Mouse (Mus musculus): ENCODE measurements around the gene Cisd2.

The Cisd2 gene

GRCm38 (mm10) chr3:135411056-135411455, 12.7 kb downstream of the Cisd2 start:
- DNase-seq (ENCODE audit: low spot score) = no peak

DNA sequence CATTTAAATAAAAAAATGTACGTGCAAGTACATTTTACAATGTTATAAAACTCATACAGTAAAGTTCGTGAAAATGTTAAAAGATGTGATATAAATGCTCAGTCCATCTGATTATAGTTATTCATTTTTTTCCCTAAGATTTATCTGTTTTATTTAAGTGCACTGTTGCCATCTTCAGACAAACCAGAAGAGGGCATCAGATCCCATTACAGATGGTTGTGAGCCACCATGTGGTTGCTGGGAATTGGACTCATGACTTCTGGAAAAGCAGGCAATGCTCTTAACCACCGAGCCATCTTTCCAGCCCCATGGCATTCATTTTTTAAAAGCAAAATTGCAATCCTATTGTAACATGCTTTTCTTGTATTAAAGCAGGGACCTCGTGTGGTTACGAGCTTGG, 14.5 kb downstream of the Cisd2 start:
- no peak for DNase-seq (ENCODE audit: low spot score)

GRCm38 (mm10) chr3:135407351-135407750, 16.4 kb downstream of the Cisd2 start:
- no peak for DNase-seq (ENCODE audit: low spot score)

DNA sequence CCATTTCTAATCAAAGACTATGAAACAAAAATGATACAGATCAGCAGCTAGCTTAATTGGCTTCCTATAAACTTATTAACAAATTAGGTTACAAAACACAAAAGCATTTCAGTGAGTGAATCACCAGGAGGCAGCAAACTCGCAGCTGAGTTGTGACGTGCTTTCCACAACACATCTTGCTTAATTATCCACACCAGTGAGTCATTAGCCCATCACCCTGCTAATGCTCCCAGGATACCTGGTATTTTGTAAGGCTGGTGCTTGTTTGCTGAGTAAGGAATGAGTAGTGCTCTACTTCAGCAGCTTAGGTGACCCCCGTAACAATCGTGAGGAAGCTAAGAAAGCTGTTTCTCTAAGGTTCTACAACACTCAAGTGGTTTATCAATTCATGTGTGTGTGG, 19.1 kb downstream of the Cisd2 start:
- no peak for DNase-seq (ENCODE audit: low spot score)

DNA sequence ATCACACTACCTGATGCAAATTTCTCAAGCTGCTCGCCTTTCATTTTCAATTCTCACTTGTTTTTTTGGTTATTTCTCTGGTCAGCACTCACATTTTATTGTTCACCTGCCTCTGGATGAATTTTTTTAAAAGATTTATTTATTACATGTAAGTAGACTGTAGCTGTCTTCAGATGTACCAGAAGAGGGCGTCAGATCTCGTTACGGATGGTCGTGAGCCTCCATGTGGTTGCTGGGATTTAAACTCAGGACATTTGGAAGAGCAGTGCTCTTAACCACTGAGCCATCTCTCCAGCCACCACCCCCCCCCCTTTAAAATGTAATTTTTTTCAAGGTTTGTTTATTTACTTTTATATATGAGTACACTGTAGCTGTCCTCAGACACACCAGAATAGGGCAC, 19.9 kb downstream of the Cisd2 start:
- no peak for DNase-seq (ENCODE audit: low spot score)

DNA sequence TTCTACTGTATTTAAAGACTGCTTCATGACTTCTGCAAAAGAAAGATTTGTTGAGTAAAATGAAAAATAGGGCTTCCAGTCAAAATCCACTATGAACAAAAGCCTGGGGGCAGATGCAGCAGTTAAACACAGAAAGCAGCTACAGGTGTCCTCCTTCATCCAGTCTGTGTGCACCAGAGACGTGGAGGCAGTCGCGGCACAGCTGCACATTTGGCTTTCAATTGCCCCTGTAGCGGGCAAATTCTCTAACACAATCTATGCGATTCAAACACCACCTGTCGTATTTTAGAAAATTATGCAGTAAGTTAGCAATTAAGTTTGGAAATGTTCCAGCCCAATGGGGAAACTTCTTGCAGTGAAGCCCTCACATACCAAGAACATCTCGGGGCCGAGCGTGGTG, 20.5 kb downstream of the Cisd2 start:
- DNase-seq (ENCODE audit: low spot score) = no peak

- DNase-seq (ENCODE audit: low spot score) = peak; percentile 91
These were observed 21.5 kb downstream of the Cisd2 start for GRCm38 (mm10) chr3:135402201-135402658.

DNA sequence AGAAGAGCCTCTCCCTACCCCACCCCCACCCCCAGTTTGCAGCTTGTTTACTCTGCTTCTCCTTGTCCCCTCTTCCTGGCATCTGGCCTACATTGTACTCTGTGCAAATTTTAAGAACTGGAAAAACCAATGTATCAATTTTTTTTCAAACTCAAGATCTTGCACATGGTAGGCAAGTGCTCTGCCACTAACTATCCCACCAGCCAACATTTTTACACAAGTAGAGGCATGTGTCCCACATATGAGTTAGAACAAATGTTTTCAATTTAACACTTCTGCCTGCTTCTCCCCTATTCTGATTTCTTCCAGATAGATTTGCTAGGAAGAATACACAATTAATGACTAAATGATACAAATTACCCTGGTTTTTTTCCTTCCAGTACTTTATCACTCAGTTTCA, 26.6 kb downstream of the Cisd2 start:
- no peak for DNase-seq (ENCODE audit: low spot score)

DNA sequence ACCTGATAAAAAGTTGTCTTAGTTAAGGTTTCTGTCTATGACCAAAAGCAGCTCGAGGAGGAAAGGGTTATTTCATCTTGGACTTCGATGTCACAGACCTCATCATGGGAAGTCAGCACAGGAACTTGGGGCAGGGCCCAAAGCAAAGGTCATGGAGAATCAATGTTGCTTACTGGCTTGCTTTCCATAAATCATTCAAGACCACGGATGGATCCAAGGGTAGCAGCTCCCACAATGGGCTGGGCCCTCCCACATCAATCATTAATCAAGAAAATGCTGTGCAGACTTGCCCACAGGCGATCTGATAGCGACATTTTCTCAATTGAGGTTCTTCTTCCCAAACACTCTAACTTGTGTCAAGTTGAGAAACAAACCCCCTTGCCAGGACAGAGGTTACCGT, 27.6 kb downstream of the Cisd2 start:
- DNase-seq (ENCODE audit: low spot score) = peak; percentile 40

- no peak for DNase-seq (ENCODE audit: low spot score)
These were observed 28.6 kb downstream of the Cisd2 start for GRCm38 (mm10) chr3:135395085-135395484.

DNA sequence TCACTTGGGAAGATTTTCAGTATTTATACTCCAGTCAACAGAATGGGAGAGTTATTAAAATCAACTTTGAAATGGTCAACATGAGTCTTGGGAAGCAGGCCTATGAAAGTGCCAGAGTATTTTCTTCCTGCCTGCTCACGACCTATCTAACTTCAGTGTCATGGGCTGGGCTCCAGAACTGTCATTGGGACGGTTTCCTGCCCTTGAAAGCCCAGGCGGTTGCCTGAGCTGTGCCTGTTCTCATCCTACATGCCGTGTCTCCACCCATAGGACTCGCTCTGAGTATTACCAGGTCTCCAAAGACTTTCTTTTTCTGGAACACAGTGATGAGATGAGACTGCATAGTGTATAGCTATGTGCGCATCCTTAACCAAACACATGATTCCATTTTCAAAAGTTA, 30.5 kb downstream of the Cisd2 start:
- DNase-seq (ENCODE audit: low spot score) = no peak

GRCm38 (mm10) chr3:135379868-135380267, 43.9 kb downstream of the Cisd2 start:
- DNase-seq (ENCODE audit: low spot score) = no peak

DNA sequence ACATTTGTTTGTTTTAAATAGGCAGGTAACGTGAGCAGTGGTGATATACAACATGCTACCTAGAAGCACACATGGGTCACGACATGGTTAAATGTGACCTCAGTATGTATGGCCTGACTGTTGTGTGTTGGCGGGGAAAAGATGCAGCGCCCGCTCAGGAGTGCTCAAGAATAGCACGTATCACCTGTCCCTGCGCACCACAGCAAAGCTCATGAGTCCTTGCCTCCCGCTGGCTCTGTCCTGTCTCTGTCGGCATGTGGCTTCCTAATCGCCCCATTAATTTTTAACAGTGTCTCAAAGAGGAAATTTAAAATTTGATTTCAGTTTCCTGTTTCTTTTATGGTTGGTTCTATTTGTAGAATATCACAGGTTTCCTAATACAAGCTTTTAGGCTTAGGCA, 46.3 kb downstream of the Cisd2 start:
- no peak for DNase-seq (ENCODE audit: low spot score)

- DNase-seq (ENCODE audit: low spot score) = no peak
These were observed 47.9 kb downstream of the Cisd2 start for GRCm38 (mm10) chr3:135375836-135376235.

DNA sequence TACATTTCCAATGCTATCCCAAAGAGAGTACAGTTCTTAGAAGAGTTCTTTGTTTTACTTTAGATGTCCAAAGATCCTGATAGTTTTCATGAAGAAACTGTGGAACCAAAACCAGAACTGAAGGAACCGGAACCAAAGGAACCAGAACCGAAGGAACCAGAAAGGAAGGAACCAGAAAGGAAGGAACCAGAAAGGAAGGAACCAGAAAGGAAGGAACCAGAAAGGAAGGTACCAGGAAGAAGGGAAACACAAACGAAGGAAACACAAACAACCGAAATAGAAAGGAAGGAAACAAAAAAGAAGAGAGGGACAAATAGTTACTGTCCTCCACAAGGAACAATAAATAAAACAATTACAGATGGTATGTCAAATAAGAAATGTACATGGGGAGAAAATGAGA, 66.3 kb downstream of the Cisd2 start:
- no peak for DNase-seq (ENCODE audit: low spot score)
